ENCODE assay signal across 34 mouse cellular contexts in the genomic region with DNA sequence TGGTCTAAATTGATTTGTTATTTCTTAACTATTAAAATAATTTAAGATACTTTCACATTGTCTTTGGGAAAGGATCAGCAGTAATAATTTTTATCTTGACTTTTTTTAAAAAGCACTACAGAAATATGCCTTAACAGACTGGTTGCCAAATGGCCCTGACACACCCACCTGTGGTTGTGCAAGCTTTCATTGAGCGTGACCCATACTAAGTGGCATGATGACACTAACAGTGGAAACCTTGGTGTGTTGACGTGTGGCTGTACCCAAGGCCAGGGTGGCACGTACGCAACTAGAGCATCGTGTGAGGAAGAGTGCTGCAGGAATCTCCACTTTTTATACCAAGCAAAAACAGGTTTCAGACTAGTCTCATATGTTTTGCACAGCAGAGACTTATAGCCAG. TPM values are rescaled to one million over a fixed set of nuclear protein-coding genes. Genes with fewer than 3 reads are reported as not detected.
DNase-seq lines count a peak whose midpoint lies in the region; ATAC-seq and TF ChIP-seq lines count a peak whose summit lies in the region.
"Had no signal": no experiment of that assay in that cellular context is flagged by ENCODE, and none has a peak within 500 bp of the region (broad histone marks: within the 10 kb centered on the region; RNA-seq: fewer than 3 reads in every experiment).

No protein-coding gene starts in this region.

- H3K27me3 ChIP-seq in C2C12 (ENCODE audit: control insufficient read depth, insufficient read depth, insufficient read length): no peaks in the 10 kb centered on the region
- H3K27me3 ChIP-seq: CH12.LX; embryonic facial prominence, embryonic 13.5 days; forebrain, embryonic 12.5 days; forebrain, embryonic 15.5 days; hindbrain, embryonic 12.5 days; hindbrain, embryonic 15.5 days had no signal

- TF ChIP-seq CTCF in C2C12 (IDR thresholded peaks at IDR 0.05; ENCODE audit: control insufficient read depth, insufficient read depth, insufficient read length): no peak

- no peak overlapping the region for H3ac ChIP-seq in C2C12 (ENCODE audit: control insufficient read depth, insufficient read length, low read depth)

- H3K4me3 ChIP-seq in C2C12 (ENCODE audit: insufficient read depth, poor library complexity, severe bottlenecking): no peak overlapping the region
- H3K4me3 ChIP-seq: embryonic facial prominence, embryonic 10.5 days; embryonic facial prominence, embryonic 13.5 days; erythroblast, embryonic 14.5 days; forebrain, embryonic 12.5 days; forebrain, embryonic 15.5 days; hindbrain, embryonic 12.5 days; hindbrain, embryonic 15.5 days had no signal

- H3K79me2 ChIP-seq in C2C12 (ENCODE audit: control insufficient read depth, insufficient read depth): no peaks in the 10 kb centered on the region

- no peak for ATAC-seq in granulocyte monocyte progenitor cell, adult 5-6 weeks (replicated peaks; ENCODE audit: poor library complexity, severe bottlenecking)
- ATAC-seq: forebrain, embryonic 15.5 days; Patski had no signal

- no peaks in the 10 kb centered on the region for H3K36me3 ChIP-seq in C2C12 (ENCODE audit: control insufficient read depth, insufficient read depth)
- H3K36me3 ChIP-seq: embryonic facial prominence, embryonic 10.5 days; embryonic facial prominence, embryonic 13.5 days; forebrain, embryonic 12.5 days; forebrain, embryonic 15.5 days; G1E; hindbrain, embryonic 12.5 days; hindbrain, embryonic 15.5 days had no signal

- H3K79me3 ChIP-seq in C2C12 (ENCODE audit: low read depth): no peaks in the 10 kb centered on the region

- peak; percentile 82 for DNase-seq in adrenal gland, adult 2 months
- DNase-seq in adrenal gland, postnatal 4 days (ENCODE audit: low spot score in 2 of 2): no peak
- peak; percentile 5 to 26 for DNase-seq in lung, adult 18-20 months
- no peak for DNase-seq in lung, postnatal 25 days (ENCODE audit: low spot score)
- peak; percentile 56 for DNase-seq in adrenal gland, postnatal 14 days
- DNase-seq in thymus, postnatal 36 days: no peak
- DNase-seq: cerebellum, adult 11 months; cerebellum, adult 2 months; cerebellum, adult 9-11 months; cerebellum, postnatal 25 days; gastrocnemius, postnatal 10 days; gastrocnemius, postnatal 36 days; heart, adult 11 months had no signal

TF ChIP-seq in C2C12, 6 proteins besides CTCF, POLR2A, EP300 and RAD21:
- no peak for TF ChIP-seq MYOD1 (IDR thresholded peaks at IDR 0.05; ENCODE audit: control insufficient read depth, insufficient read length, low read depth)
- TF ChIP-seq CEBPB (IDR thresholded peaks at IDR 0.05; ENCODE audit: low read depth): peak; percentile 4

RNA-seq across cellular contexts. Expression of a gene that starts 27.1 kb away (rescaled TPM):
- 10 to 100 TPM; 41.2 to 88.2 TPM for total RNA-seq in adrenal gland, adult 2 months (2021)
- 2.7 and 4.5 TPM in 2 replicates for polyA plus RNA-seq in adrenal gland, adult 2 months (2012; rRNA removed)
- total RNA-seq in adrenal gland, postnatal 4 days (2021): 10 to 100 TPM; 66.9 to 75.8 TPM
- 16.8 TPM for polyA plus RNA-seq in C2C12 (2012; fragmentation: generic; extraction: Trizol)
- 55.5 and 59.3 TPM in 2 replicates for total RNA-seq in adrenal gland, postnatal 14 days (2021)
- total RNA-seq in granulocyte monocyte progenitor cell, adult 5-6 weeks (2014; fragmentation: Nextera tagmentation): 86.3 and 90.3 TPM in 2 replicates
- 124 TPM in 2 replicates for total RNA-seq in granulocyte monocyte progenitor cell, adult 5-6 weeks (2017)

RNA-seq across cellular contexts. Expression of a gene that starts 31.3 kb away (rescaled TPM):
- total RNA-seq in adrenal gland, adult 2 months (2021): not detected
- not detected in 2 replicates for polyA plus RNA-seq in adrenal gland, adult 2 months (2012; rRNA removed)
- not detected for total RNA-seq in adrenal gland, postnatal 4 days (2021)
- polyA plus RNA-seq in C2C12 (2012; fragmentation: generic; extraction: Trizol): not detected
- not detected in 2 replicates for total RNA-seq in adrenal gland, postnatal 14 days (2021)
- total RNA-seq in granulocyte monocyte progenitor cell, adult 5-6 weeks (2014; fragmentation: Nextera tagmentation): not detected in 2 replicates
- total RNA-seq in granulocyte monocyte progenitor cell, adult 5-6 weeks (2017): not detected in 2 replicates
- total RNA-seq: adrenal gland, adult 18-20 months; CH12.LX; common myeloid progenitor, adult 5-6 weeks; G1E; gastrocnemius, adult 18-20 months; gastrocnemius, postnatal 10 days; gastrocnemius, postnatal 36 days; heart, adult 8-10 months; heart, postnatal 25 days; hematopoietic stem cell, adult 5-6 weeks had no signal
- polyA plus RNA-seq: cerebellum, adult 2 months; embryonic facial prominence, embryonic 10.5 days; erythroblast, embryonic 14.5 days; forebrain, embryonic 15.5 days; G1E; heart, embryonic 14.5 days; heart, postnatal 0 days; hindbrain, embryonic 12.5 days; hindbrain, embryonic 15.5 days; intestine, embryonic 14.5 days had no signal

Comparison
In these comparisons a context has a peak if more than half of its experiments do, and no peak if none do; other contexts are left out.
1. DNase-seq: peak in adrenal gland, adult 2 months (single experiment), lung, adult 18-20 months (2 of 2) and adrenal gland, postnatal 14 days (single experiment); none in adrenal gland, postnatal 4 days (0 of 2), lung, postnatal 25 days (single experiment) and thymus, postnatal 36 days (0 of 2).